Mouse (Mus musculus) fat pad, adult 2 months (tissue): Measurements from ENCODE around the gene Tspan5.

Source experiments
- DNase-seq: peaks from one replicate; pipeline ENCODE4 v3.0.0-alpha.2; 2011; ENCODE audit warnings: low read depth, low spot score; ENCODE audit errors: extremely low read depth

The Tspan5 gene

DNA sequence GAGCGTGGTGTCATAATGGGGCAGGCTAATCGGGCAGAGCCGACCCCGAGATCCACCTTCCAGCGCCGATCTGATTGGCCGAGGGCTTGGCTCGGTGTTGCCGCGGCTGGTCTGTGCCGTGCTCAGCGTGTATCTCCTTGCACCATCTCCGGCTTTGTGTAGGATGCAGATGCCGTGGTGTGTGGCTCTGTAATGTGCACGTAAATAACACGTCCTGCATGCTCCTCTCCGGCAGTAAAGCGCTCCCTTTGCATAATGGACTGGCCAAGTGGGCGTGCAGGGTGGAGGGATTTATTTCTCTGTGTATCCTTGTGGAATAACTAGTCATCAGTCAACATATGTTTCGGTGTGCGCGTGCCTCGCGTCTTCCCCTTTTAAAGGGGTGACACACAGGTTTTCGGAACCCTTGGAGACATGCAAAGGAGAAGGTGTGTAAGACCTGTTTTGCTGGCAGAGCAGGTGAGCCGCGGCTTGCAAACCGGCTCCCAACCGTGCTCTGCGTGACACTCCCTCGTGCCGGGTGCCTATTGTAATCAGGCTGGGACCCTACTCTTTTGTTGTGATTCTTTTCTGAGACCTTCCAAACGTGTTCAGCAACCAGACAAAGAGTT is 1.2 kb downstream of the Tspan5 start:
- DNase-seq: no peak

DNA sequence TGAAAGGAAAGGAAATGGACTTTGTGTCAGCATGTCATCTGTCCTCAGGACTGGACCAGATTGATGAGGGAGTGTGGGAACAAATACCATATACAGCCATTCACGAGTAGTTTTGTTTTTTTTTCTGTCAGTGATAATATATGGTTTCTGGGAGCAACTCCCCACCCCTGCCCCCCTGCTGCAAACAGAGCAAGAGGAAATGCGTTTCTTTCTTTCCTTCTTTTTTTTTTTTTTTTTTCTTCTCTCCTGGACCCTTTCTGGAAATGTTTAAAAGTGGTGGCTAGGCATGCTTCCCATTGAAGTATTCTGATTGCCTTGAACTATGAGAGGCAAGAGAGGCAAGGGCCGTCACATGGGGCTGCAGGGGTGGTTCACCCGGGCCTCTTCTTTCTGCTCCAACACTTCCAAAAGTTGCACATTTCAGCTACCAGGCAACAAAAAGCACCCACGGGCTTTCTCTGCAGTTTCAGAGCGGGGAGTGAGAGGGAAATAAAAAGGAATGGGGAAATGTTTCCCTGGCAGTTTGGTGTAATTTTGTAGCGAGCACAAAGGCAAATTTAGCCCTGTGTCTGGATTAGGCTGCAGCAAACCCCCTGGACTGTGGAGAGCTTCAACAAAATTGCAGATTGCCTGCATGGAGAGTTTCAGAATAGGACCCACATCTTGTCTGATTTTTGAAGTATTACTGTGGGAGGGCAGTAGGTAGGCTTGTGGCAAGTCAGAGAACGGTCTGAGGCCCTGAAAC is 2.2 kb downstream of the Tspan5 start:
- DNase-seq: no peak

DNA sequence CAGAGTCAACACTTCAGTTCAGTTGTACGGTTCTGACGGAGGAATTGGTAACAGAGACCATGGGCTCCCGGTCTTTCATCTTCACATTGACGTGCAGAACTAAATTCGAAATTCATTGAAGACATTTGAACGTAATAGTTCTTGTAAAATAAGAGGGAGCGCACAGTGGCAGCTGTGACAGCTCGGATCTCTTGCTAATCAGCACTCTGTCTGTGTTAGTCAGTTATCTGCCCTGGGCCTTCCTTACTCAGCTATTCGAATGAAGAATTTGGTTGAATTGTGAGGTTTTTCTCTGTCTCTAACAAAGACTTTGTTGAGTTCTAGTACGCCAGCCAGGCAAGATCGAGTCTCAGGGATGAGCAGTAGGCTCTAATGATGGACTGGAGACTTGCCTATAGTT is 3.1 kb downstream of the Tspan5 start:
- DNase-seq: no peak

DNA sequence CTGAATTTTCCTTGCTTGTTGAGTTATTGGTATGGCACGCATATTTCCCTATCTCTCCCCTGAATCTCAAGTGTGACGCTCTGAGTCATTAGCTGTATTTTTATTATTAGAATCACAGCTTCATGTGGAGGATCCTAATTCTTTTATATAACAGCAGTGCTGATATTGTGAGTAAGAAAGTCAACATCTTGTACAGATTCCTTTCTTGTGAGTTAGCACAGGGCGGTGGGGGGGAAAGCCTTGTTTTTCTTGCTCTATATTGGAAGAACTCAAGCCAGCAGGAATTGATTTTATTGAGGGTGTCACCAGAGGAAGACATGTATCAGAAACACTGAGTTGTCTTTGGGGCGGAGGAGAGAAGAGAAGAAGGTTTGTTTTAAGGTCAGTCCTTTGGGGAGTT is 3.6 kb downstream of the Tspan5 start:
- DNase-seq: no peak

DNA sequence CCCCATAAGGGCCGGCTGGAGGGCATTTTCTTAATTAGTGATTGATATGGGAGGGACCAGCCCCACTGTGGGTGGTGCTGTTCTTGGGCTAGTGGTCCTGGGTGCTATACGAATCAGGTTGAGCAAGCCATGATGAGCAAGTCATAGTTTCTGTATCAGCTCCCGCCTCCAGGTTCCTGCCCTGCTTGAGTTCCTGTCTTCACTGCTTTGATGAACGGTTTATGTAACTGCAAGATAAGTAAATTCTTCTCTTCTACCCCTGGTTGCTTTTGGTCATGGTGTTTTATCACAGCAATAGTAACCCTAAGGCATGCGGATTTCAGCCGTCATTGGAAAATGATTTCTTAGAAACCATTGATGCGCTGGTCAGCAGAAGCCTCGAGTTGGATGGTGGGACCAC is 4.6 kb downstream of the Tspan5 start:
- no peak for DNase-seq

DNA sequence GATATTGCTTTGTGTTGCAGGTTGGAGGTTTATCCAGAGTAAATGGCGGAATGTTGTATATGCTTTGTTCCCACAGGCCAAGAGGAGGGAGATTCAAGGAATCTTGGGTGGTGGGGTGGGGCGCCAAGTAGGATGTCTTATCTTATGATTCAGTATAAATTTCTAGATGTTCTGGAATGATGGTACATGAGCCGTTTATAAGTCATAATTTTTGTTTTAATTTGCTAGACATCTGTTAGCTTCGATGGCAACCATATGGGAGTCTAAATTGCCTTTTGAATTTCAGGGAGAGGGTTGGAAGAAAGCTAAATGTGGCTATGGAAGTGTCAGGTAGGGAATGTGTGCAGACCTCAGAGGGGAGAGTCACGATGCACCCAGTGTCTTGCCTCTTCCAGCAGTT is 5.0 kb downstream of the Tspan5 start:
- no peak for DNase-seq

DNA sequence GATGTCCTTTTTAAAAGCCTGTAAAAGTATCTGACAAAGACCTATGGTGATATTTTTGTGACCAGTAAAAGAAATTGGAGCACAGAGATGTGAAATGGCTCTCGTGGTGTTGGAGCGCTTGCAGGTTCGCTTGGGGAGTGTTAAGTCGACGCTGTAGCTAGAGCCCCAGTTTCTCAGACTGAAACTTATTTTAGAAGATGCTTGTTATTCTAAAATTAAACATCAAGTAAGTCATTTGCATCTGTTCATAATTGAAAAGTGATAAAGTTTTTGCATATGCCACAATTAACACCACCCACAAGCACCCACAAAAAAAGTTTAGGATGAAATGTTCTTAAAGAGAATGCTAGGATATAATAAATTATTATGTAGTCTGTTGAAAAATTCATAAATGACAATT is 6.0 kb downstream of the Tspan5 start:
- DNase-seq: no peak

DNA sequence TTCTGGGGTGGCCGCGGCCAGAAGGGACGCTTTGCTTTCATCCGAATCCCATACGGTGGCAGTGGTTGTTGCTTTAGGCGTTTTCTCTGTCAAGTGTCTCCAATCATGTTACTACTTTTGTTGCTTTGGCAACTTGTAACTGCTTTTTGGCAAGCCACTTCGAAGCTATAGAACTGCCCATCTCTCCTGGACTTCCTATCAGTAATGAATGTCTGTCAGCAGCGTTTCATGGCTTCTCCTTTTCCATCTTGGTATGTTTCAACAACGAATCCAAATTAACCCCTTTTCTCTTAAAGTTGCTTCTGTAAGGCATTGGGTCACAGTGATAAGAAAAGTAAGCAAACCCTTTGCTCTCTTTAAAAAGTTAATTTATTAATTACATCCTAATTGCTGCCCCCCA is 7.7 kb downstream of the Tspan5 start:
- no peak for DNase-seq

DNA sequence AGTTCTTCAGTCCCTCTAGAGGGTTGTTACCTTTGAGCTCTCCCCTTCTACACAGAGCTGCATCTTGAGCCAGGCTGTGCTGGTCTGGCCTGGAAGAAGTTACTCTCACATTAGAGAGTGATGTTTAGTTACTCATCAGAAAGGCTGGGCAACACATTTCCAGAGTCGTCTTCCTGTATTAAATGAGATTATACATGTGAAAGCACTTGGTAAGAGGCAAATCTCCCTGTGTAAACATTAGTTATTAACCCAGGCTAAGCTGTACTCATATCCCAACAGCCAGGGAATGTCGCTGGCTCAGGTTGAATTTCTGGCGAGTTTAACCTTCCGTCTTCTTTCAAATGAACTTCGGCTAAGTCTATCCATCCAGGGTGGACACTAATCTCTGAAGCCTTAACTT is 9.3 kb downstream of the Tspan5 start:
- no peak for DNase-seq

DNA sequence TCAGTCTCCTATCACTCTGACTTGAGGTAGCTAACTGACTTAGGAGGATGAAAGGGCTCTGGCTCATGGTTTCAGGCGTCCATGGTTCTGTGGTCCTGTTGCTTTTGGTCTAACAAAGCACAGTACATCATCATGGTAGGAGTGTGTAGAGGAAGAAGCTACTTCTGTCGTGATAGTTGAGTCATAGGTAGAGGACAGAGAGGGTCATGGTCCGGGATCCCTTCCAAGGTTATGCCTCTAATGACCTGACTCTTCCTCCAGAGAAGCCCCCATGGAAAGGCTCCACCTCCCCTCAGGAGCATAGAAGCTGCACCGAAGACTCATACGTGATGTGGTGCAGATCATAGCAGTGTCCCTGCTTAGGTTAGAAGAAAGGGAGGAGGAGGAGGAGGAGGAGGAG is 10.1 kb downstream of the Tspan5 start:
- no peak for DNase-seq

DNA sequence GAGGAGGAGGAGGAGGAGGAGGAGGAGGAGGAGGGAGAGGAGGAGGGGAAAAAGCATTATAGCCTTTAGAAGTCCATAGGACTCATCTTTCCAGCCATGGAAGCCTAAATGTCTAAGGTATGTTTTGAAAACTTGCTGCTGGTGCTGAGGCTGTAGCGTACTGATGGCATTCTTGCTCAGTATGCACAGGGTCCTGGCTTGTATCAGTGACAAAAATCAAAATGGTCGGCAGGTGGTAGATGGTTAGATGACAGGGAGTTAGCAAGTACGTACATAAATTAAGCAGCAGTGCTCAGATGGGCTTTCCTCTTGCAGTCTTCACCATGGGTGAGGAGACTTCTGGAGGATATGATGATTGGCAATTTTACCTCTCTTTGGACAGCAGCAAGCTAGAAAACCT is 10.8 kb downstream of the Tspan5 start:
- no peak for DNase-seq

DNA sequence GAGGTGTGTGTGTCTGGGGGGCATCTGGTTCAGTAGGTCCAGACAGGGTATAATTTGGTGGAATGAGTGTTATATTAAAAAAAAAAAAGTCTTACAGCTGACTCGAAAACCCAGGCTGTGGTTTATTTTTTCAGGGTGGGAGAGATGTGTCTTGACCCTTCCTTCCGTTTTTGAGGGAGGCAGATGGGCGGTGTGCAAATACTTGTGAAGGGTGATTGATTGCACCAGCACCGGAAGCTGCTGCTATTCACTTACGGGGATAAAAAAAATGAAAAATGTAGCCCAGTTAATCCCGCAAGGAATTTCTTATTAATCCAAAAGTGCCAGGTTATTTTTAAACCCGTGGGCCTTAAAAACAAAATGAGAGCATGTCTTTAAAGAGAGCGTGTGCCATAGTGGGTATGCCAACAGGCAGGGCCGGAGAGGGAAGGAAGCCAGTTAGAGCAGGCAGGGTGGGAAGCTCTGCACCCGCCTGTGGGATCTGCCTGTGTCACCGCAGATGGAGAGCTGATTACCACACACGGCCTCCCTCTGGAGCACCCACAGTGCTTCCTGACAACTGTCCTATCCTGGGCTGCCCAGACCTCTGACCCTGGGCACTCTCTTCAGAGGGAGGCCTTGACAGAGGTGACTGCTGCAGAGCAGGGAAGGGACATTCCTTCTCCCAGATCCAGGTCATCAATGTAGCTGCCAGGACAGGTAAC is 11.3 kb downstream of the Tspan5 start:
- DNase-seq: no peak

DNA sequence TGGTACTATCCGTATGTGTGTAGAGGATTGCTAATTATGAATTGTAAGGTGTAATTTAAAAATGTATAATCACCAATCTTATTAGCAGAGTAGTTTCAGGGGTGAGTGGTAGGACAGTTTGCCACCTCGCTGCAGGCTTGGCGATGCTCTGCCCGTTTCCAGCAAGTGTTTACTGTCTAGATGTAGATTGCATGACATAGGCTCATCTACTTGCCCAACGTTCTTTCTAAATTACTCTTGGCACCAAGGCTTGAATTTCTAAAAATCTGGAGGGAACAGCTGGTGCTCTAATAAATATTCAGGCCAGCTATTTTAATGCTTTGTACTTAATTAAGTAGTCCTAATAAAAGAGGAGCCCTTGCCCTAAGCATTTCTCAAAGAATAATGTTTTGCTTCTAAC is 12.3 kb downstream of the Tspan5 start:
- peak; percentile 72 for DNase-seq

DNA sequence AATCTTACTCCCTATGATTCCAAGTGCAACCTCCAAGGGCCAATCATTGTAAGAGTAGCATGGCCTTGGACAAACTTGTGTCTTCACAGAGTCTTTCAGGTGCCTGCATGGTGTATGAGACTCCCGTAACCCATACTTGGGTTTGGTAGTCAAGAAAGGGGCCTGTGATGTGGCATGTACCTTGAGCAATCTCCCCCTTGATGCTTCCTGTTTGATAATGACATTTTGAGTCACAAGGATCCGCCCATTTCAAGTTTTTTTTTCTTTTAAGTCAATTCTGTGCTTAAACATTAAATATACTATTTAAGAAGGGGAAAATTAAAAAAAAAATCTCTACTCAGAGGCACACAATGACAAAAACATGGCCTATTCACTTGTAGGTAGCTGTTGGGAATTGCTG is 15.3 kb downstream of the Tspan5 start:
- no peak for DNase-seq

DNA sequence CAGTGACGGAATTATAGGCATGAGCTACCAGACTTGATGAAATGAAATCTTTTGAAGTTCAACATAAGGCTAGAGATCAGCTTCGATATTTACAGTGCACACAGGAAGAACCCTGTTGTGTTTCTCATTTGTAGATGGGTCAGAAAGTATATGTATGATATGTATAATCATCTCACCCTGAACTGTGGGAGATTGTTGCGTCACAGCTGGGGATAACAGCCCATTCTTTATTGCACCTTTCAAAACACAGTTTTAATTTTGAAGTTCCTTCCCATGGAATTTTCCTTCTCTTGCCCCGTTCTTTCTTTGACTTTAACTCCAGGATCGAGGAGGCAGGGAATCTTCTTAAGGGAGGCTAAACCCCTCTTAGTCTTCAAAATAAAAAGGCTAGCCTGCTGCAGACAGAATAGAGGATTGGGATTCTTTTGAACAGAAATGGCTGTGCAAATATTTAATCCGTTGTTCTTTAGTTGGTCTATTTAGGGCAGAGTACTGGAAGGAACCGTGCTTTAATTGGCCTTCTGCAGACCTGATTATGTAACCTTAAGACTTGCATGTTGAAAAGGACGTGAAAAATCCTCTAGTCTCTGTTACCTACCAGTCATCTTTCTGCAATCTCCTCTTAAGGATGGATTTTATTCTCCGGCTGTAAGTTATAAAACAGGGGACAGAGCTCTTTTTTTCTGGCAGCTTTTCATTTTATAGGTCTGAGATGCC is 18.1 kb downstream of the Tspan5 start:
- DNase-seq: no peak

DNA sequence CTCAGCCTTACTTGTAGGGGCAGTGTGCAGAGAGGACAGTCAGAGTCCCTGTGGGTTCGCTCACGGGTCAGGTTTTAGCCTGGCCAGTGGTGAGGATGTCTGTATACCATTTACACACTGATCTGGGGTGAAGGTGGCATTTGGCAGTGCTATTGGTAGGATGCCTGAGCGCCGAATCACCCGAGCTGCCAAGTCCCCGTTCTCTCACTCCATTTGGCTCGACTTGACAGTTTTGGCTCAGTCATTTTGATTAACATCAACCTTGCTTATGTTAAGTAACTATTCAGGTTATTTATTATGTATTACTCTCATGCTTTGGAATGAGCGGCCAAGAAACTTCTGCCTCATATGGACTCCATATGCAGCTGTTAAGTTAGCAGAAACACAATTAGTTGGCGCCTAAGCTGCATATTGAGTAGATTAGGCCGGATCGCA is 18.7 kb downstream of the Tspan5 start:
- DNase-seq: no peak

DNA sequence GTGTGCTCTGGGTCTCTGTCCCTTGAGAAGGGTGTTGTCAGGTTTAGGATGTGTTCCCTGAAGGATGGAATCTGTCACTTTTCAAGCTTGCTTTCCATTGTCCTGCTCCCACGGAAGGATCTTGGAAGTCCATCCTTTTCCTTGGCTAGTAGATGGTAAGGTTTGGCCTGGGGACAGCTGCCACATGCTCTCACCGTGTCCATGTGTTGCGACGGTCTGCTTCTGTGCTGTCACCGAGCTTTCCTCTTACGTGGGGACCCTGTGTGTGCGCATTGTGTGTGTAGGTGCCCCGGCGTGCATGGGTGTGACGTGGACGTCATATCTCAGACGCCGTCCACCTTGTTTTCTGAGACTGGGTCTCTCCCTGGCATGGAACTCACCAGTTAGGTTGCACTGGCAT is 19.5 kb downstream of the Tspan5 start:
- DNase-seq: no peak

DNA sequence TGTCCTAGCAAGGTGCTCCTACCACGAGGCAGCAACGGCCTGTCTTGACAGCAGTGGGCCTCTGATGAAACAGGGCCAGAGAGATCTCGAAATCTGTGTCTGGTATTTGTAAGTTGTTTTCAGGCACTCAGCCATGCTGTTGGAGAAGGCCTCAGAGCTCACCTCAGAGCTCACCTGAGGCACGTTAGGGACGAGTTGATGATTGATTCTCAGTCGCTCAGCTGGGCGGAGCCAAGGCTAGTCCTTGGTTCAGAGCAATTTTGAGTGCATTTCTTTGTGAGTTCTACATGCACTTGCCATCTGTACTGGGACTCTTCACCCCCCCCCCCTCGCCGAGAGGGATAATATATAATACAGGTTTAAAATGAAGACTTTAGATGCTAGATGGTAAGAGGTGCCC is 21.9 kb downstream of the Tspan5 start:
- no peak for DNase-seq

DNA sequence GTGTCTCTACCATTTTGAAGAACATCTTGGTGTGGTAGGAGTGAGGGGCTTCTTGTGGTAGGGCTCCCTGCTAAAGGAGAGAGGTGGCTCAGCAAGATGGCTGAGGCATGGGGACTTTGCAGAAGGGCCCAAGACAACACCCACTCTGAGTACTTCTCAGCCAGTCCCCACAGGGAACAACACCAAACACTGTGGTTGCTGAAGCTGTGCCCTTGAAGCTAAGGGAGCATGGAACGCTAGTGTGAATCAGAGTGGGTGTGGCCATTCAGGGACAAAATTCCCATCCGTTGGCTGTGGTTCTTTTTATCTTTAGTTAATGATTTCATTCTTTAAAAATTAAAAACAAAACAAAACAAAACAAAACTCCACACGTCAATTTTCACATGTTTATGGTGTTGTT is 22.8 kb downstream of the Tspan5 start:
- no peak for DNase-seq

DNA sequence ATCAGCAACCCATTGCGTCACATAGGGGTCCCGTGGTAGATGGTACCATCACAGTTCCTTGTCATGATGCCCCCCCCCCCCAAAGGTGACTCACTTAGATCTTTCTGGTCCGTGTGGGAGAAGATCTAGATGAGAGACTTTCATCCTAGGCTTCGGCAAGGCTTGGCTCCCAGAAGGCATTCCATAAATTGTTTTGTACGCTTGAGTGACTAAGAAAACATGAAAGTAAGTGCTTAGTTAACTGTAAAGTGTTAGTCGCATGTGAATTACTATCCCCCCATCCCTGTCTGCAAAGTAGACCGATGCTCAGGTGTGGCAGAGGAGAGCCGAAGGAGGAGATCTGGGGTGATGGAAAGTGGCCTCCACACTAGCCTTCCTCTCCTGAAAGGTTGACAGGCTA is 25.0 kb downstream of the Tspan5 start:
- DNase-seq: no peak

DNA sequence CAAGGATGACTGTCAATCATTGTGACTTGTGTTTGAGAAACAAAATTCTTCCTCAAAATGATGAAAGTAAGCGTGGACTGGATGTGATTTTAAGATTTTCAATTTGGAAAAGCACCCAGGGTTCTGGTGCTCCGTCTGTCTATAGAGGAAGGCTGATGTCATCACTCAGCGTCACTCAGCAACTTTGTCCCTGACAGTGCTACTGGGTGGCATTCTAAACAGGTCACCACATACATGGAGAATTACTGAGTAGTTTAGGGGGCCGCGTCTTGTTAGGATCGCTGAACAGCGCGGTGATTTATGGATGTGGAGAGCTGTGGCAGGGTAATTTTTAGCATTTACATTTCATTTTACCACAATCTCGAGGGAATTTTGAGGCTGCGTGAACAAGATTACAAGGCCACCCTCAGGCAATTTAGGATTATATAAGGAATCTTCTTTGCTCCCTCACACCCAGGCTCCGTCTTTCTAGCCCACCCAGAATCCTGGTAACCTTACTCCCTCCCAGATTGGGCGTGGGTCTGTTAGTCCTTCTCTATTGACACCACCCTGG is 26.6 kb downstream of the Tspan5 start:
- no peak for DNase-seq
